Mouse (Mus musculus) CH12.LX (cell line): ENCODE data around the gene Atp8b4.

Experiments used
- CTCF ChIP-seq, 2 experiments: IDR thresholded peaks in 1 of 2; conservative IDR thresholded peaks in 1 of 2; 2 replicates each; pipeline ENCODE4 v1.5.1; 2011 to 2012; ENCODE audit warnings: low read depth in 2 of 2, low read length in 2 of 2, improper control_type of control experiment in 1 of 2, inconsistent platforms in 1 of 2, mild to moderate bottlenecking in 1 of 2, moderate library complexity in 1 of 2
- TBP ChIP-seq: conservative IDR thresholded peaks from 2 replicates; pipeline ENCODE4 v1.6.1; 2011; ENCODE audit warnings: low read depth, low read length, improper control_type of control experiment

- TF ChIP-seq CTCF (conservative IDR thresholded peaks at IDR 0.05 in 1 of 2, IDR thresholded peaks at IDR 0.05 in 1 of 2; ENCODE audit: low read depth in 2 of 2, low read length in 2 of 2) (no peak), TBP (no peak)
Observed at GRCm38 (mm10) chr2:126434305-126434704, 66.2 kb downstream of the Atp8b4 start.
